Mouse (Mus musculus) heart, embryonic 13.5 days (tissue): ENCODE data around the gene Zfp275. TPM values are rescaled to one million over a fixed set of nuclear protein-coding genes. Genes with fewer than 3 reads are reported as not detected.
"Not testable (repeated sequence)": the region's sequence is repeated elsewhere in the genome, so short reads cannot be mapped to it uniquely, and the experiment has no call there.

Experiments used
- ATAC-seq: fragments of 200-750 bp; cut with Nextera tagmentation; 2 replicates; pipeline ENCODE4 v1.8.0; 2017; ENCODE audit warnings: moderate TSS enrichment; ENCODE audit not compliant: insufficient number of reproducible peaks, low FRiP score, low TSS enrichment; ENCODE audit errors: extremely low read depth
- H3K27ac ChIP-seq: fragments of 300-500 bp; sonication (generic); replicated peaks from 2 replicates; pipeline ENCODE4 v1.5.1; 2015; ENCODE audit warnings: moderate library complexity, mild to moderate bottlenecking, inconsistent platforms
- H3K27me3 ChIP-seq: fragments of 300-500 bp; sonication (generic); replicated peaks from 2 replicates; pipeline ENCODE4 v1.6.1; 2015; ENCODE audit warnings: mild to moderate bottlenecking, inconsistent platforms
- H3K36me3 ChIP-seq: fragments of 300-500 bp; sonication (generic); 2 replicates; pipeline ENCODE4 v1.6.1; 2015; ENCODE audit warnings: mild to moderate bottlenecking, inconsistent platforms
- H3K4me1 ChIP-seq: fragments of 300-500 bp; sonication (generic); 2 replicates; pipeline ENCODE4 v1.6.1; 2015; ENCODE audit warnings: inconsistent platforms
- H3K4me2 ChIP-seq: fragments of 300-500 bp; sonication (generic); 2 replicates; pipeline ENCODE4 v1.6.1; 2015; ENCODE audit warnings: inconsistent platforms, mild to moderate bottlenecking, moderate library complexity
- H3K4me3 ChIP-seq: fragments of 300-500 bp; sonication (generic); 2 replicates; pipeline ENCODE4 v1.5.1; 2015; ENCODE audit warnings: moderate library complexity, mild to moderate bottlenecking, inconsistent platforms
- H3K9ac ChIP-seq: fragments of 300-500 bp; sonication (generic); 2 replicates; pipeline ENCODE4 v1.6.1; 2015; ENCODE audit warnings: inconsistent platforms, mild to moderate bottlenecking, moderate library complexity
- H3K9me3 ChIP-seq: fragments of 300-500 bp; sonication (generic); 2 replicates; pipeline ENCODE4 v1.6.1; 2016; ENCODE audit warnings: inconsistent platforms
- WGBS: fragments of 180-500 bp; shearing (Covaris S2); methylation state at CpG from one replicate; pipeline ENCODE4 v1.1.7; 2015; ENCODE audit warnings: mixed read lengths; 5-methylcytosine and 5-hydroxymethylcytosine counted together
- polyA plus RNA-seq: library from polyadenylated mRNA; unstranded; fragments of >200 nt; fragmentation: Nextera tagmentation; extraction: Ambion mirVana; gene quantifications from 2 replicates; pipeline ENCODE4 v1.2.1, GENCODE M21; 2015

Zfp275 gene
- polyA plus RNA-seq, 1 experiment from 2014 or later, result 8.7 TPM

DNA sequence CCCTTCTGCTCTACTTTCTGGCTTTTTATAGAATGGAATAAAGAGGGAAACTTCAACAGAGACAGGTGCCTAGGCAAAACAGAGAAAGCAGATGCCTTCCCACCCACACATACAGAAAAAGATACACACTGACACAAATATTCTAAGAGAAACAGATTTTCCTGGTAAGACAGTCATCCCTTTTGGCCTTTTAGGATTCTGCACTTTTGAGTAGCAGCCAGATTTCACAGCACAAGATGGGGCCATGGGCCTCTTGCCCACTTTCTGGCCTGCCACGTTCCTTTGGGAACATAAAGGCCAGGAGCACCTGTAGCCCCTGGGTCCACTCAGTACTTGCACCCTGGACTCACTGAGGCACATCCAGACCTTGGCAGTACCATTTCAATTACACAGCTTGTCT lies 1.9 kb downstream of the Zfp275 start:
- Histone ChIP-seq H3K27ac (no peak overlapping the region), H3K4me2 (no peak overlapping the region), H3K4me3 (no peak overlapping the region), H3K36me3 (no peaks in the 10 kb centered on the region), H3K27me3 (0 out of 2 replicates have a peak, but pooled peaks cover 3% of the 10 kb centered on the region), H3K4me1 (peaks cover 14% of the 10 kb centered on the region), H3K9me3 (no peaks in the 10 kb centered on the region), H3K9ac (no peak overlapping the region)
- no peak for ATAC-seq
- 56% methylated on average over 1 of the region's 1 CpGs for WGBS

DNA sequence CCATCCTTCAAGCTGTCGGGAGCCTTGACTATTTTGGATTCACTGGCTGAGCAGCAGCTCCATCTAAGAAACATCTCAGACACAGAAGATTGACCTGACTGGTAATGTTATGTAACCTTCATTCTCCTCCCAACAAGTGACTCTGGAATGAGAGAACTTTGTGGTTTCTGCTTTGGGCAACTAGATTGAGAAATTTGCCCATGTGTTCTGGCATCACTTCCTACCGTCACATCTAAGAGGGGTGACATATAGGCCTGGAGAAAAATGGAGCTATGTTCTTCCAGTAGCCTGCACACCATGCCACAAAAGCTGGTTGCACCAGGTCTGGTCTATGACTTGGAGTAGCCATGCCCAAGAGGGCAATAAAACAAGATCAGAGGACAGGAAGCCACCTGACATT lies 13.7 kb downstream of the Zfp275 start:
- no peak overlapping the region for H3K27ac ChIP-seq
- no peak overlapping the region for H3K4me3 ChIP-seq
- no peaks in the 10 kb centered on the region for H3K27me3 ChIP-seq
- peaks cover 76% of the 10 kb centered on the region for H3K36me3 ChIP-seq
- H3K4me2 ChIP-seq, result no peak overlapping the region
- whole genome bisulfite sequencing, result 87% methylated on average over 2 of the region's 2 CpGs
- no peak overlapping the region for H3K9ac ChIP-seq
- ATAC-seq, result no peak
- H3K4me1 ChIP-seq, result no peaks in the 10 kb centered on the region
- H3K9me3 ChIP-seq, result 0 out of 2 replicates have a peak, but pooled peaks cover 4% of the 10 kb centered on the region

DNA sequence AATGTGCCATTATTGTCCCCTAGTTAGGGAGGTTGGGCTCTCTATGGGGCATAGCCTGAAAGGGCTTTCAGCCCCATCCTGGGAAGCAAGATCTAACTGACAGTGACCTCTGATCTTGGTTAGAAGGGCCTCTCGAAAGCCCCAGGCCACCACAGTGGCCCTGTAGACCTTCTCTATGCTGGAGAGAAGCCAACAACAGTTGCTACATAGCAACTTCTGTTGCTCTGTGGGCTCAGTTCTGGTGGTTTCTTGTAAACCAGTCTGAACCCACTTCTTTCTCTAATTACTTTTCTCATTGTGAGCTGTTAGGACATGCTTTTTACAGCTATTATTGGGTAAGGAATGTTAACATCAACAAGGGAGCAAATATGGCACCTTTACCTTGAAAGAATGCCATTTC lies 14.3 kb downstream of the Zfp275 start:
- no peaks in the 10 kb centered on the region for H3K4me1 ChIP-seq
- no peak overlapping the region for H3K4me2 ChIP-seq
- H3K27ac ChIP-seq, result no peak overlapping the region
- 0 out of 2 replicates have a peak, but pooled peaks cover 4% of the 10 kb centered on the region for H3K9me3 ChIP-seq
- ATAC-seq, result no peak
- 68% methylated on average over 1 of the region's 1 CpGs for WGBS
- peaks cover 70% of the 10 kb centered on the region for H3K36me3 ChIP-seq
- no peak overlapping the region for H3K9ac ChIP-seq
- H3K27me3 ChIP-seq, result no peaks in the 10 kb centered on the region
- H3K4me3 ChIP-seq, result no peak overlapping the region

DNA sequence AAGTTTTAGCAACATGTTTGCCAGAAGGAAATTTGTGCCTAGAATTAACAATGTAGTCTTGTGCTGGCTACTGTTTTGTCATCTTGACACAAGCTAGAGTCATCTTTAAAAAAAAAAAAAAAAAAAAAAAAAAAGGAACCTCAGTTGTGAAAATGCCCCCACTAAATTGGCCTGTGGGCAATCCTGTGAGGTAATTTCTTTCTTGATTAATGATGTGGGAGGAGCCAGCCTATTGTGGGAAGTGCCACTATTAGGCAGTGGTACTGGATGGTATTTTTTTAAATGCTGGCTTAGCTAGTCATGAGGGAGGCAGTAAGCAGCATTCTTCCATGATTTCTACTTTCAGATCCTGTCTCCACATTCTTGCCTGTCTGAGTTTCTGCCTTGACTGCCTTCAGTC lies 20.9 kb downstream of the Zfp275 start:
- H3K4me3 ChIP-seq, result no peak overlapping the region
- no peaks in the 10 kb centered on the region for H3K9me3 ChIP-seq
- H3K27me3 ChIP-seq, result no peaks in the 10 kb centered on the region
- no peak overlapping the region for H3K27ac ChIP-seq
- no peak overlapping the region for H3K4me2 ChIP-seq
- H3K9ac ChIP-seq, result no peak overlapping the region
- no peak for ATAC-seq
- H3K36me3 ChIP-seq, result peaks cover 16% of the 10 kb centered on the region
- H3K4me1 ChIP-seq, result no peaks in the 10 kb centered on the region

DNA sequence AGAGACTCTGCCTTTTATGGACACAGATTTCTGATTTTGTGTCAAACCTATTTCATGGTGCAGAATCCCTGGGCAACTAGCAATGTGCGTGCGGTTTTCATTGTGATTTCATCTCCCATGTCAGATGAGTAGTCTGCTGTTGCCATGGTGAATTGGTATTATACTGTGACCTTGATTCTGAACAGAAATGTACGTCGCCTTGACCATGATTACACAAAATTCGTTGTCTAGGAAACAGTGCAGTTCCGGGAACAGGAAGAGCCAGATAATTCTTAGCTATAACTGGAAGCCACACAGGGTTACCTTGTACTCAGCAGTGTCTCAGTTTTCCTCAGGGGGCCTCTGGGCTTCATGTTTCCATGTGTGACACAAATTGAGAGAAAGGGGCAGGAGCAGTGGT lies 42.0 kb downstream of the Zfp275 start:
- no peaks in the 10 kb centered on the region for H3K9me3 ChIP-seq
- 65% methylated on average over 6 of the region's 6 CpGs for WGBS
- peaks cover 11% of the 10 kb centered on the region for H3K27me3 ChIP-seq
- H3K4me1 ChIP-seq, result no peaks in the 10 kb centered on the region
- no peak overlapping the region for H3K9ac ChIP-seq
- ATAC-seq, result no peak
- H3K27ac ChIP-seq, result no peak overlapping the region
- no peaks in the 10 kb centered on the region for H3K36me3 ChIP-seq
- no peak overlapping the region for H3K4me2 ChIP-seq
- H3K4me3 ChIP-seq, result no peak overlapping the region

DNA sequence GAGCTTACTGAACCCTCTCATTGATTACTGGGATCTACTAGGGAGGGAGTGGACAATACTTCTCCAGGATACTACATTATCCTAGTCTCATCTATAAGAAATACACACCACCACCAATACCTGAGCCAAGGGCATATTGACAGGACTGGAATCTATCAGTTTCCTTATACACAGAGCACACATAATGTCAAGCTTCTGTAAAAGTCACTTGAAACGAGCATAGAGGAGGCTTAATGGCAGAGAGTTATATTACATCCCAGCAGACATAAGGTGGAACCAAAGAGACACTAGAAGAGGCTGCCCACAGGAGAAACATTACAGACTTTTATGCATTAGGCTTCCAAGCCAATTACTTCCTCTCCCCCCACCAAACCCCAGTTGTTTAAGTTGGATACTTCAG lies 42.5 kb downstream of the Zfp275 start:
- no peak overlapping the region for H3K27ac ChIP-seq
- no peak for ATAC-seq
- no peaks in the 10 kb centered on the region for H3K9me3 ChIP-seq
- H3K4me1 ChIP-seq, result no peaks in the 10 kb centered on the region
- H3K27me3 ChIP-seq, result peaks cover 11% of the 10 kb centered on the region
- H3K4me2 ChIP-seq, result no peak overlapping the region
- H3K4me3 ChIP-seq, result no peak overlapping the region
- H3K9ac ChIP-seq, result no peak overlapping the region
- WGBS, result 27% methylated on average over 1 of the region's 1 CpGs
- H3K36me3 ChIP-seq, result no peaks in the 10 kb centered on the region

DNA sequence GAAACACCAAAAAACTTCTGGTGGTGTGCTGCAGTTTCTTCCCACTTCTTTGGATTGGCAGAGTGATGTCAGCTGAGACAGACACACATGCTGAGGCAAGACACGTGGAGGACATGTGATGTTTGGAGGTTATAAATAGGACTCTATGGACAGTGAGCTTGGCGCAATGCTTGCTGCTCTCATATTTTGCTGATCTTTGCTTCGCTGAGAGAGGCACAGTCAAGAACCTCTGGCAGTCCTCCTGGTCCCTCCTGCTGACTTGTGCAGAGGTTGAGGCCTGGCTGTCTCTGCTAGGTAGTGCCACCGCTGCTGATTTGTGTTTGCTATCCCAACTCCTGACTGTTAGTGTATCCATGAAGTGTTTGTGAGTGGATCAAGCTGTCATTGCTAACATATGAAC lies 49.1 kb downstream of the Zfp275 start:
- no peak for ATAC-seq
- Histone ChIP-seq H3K9me3 (no peaks in the 10 kb centered on the region), H3K4me1 (no peaks in the 10 kb centered on the region), H3K27ac (no peak overlapping the region), H3K9ac (no peak overlapping the region), H3K4me3 (no peak overlapping the region), H3K4me2 (no peak overlapping the region), H3K36me3 (no peaks in the 10 kb centered on the region), H3K27me3 (0 out of 2 replicates have a peak, but pooled peaks cover 10% of the 10 kb centered on the region)
- 68% methylated on average over 4 of the region's 4 CpGs for WGBS

DNA sequence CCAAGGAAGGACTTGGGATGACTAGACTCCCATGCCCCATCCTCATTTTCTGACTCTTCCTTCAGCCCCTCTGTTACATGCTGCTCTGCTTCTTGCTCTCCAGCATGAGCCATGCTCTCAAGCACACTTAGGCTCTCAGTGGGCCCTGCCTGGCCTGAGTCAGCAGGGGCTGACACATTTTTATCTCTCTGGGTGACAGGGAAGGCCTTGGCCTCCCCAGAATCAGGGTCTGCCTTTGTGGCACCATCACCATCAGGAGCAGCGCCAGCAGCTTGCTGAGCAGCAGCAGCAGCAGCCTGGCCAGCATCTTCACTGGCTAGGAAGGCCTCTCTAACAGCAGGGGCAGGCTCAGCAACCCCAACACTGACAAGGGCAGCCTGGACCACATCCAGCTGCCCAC lies 54.0 kb downstream of the Zfp275 start:
- no peak overlapping the region for H3K4me3 ChIP-seq
- ATAC-seq, result no peak
- H3K27ac ChIP-seq, result no peak overlapping the region
- H3K27me3 ChIP-seq, result peaks cover 10% of the 10 kb centered on the region; the same call in 1 of the 2 replicates
- no peaks in the 10 kb centered on the region for H3K9me3 ChIP-seq
- no peak overlapping the region for H3K9ac ChIP-seq
- WGBS, result 64% methylated on average over 1 of the region's 1 CpGs
- H3K4me1 ChIP-seq, result no peaks in the 10 kb centered on the region
- H3K36me3 ChIP-seq, result no peaks in the 10 kb centered on the region
- no peak overlapping the region for H3K4me2 ChIP-seq

DNA sequence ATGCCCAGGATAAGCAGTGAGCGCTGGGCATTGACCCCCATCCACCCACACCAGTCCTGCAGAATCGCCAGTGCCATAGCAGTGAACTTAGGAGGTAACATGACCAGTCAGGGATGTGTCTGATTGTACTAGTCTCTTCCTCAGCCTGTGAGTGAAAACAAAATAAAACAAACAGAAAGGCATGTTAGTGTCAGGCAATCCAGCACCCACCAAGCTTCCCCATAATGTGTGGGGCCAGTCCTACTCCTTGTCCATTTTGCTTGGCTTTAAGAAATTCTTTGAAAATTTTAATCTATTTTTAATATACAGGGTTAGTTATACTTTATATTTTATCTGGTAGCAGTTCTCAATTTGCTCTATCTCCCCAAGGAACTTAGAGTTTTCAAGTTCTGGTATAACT lies 56.2 kb downstream of the Zfp275 start, which contains the start of gene Gm18336:
TSS of gene Gm18336 (minus strand) at position 101 of the 400 bp plus-strand sequence.
- ATAC-seq, H3K36me3 ChIP-seq, H3K9me3 ChIP-seq, H3K4me3 ChIP-seq, H3K4me1 ChIP-seq, H3K4me2 ChIP-seq, H3K9ac ChIP-seq, H3K27ac ChIP-seq, H3K27me3 ChIP-seq: not testable (repeated sequence)
- WGBS, result 42% methylated on average over 2 of the region's 2 CpGs

DNA sequence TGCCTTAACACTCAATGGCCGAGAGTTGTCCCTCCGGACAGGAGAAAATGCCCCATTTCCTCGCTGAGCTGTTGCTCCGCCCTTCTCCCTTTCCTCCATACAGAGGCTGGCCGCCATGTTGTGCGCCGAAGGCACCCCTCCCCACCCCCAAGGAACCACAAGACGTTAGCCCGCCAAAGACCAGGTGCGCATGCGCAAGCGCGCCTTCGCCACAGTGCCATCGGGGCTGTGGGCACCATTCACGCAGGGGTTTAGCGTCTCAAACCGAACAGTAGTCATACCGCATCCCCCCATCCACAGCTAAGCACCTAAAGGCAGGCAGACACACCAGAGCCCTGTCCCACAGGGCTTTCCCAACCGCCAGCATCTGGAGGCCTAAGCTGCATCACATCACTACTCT lies 58.5 kb downstream of the Zfp275 start:
- 83% methylated on average over 20 of the region's 20 CpGs for WGBS
- Histone ChIP-seq H3K4me3 (no peak overlapping the region), H3K4me2 (no peak overlapping the region), H3K9me3 (no peaks in the 10 kb centered on the region), H3K36me3 (no peaks in the 10 kb centered on the region), H3K4me1 (no peaks in the 10 kb centered on the region), H3K9ac (no peak overlapping the region), H3K27ac (no peak overlapping the region), H3K27me3 (no peaks in the 10 kb centered on the region; the same call in 1 of the 2 replicates)
- no peak for ATAC-seq

DNA sequence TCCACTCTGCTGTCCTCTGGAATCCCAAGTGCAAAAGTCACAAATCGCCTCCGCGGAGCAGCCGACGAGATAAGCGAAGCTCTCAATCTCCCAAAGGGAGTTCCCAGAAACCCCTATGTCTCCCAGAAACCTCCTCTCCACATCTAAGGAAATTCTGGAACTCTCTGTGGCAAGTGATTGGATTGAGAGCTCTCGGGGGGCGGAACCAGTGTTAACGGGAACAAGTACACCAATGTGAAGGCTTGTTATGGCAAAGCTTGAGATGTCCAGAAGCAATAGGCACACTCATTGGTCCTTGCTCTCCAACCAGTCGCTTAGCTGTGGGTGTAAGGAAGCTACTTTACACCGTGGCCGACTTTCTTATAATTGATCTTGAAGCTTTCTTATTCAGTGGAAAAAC lies 59.2 kb downstream of the Zfp275 start:
- H3K9me3 ChIP-seq, result no peaks in the 10 kb centered on the region
- H3K9ac ChIP-seq, result no peak overlapping the region
- no peak overlapping the region for H3K4me3 ChIP-seq
- H3K36me3 ChIP-seq, result no peaks in the 10 kb centered on the region
- no peak overlapping the region for H3K4me2 ChIP-seq
- no peaks in the 10 kb centered on the region for H3K4me1 ChIP-seq
- 84% methylated on average over 12 of the region's 12 CpGs for WGBS
- no peak for ATAC-seq
- no peak overlapping the region for H3K27ac ChIP-seq
- no peaks in the 10 kb centered on the region; the same call in 1 of the 2 replicates for H3K27me3 ChIP-seq
